Mouse (Mus musculus) lung, embryonic 15.5 days (tissue): Measurements from ENCODE around the gene Sec22c. TPM values are rescaled to one million over a fixed set of nuclear protein-coding genes. Genes with fewer than 3 reads are reported as not detected.

ENCODE experiments used
- ATAC-seq: fragments of 200-750 bp; cut with Nextera tagmentation; 2 replicates; pipeline ENCODE4 v1.8.0; 2017; ENCODE audit warnings: moderate number of reproducible peaks, borderline replicate concordance; ENCODE audit not compliant: low FRiP score, low TSS enrichment; ENCODE audit errors: extremely low read depth
- H3K27ac ChIP-seq: fragments of 300-500 bp; sonication (generic); 2 replicates; pipeline ENCODE4 v1.5.1; 2015; ENCODE audit warnings: moderate library complexity, mild to moderate bottlenecking, inconsistent platforms
- H3K27me3 ChIP-seq: fragments of 300-500 bp; sonication (generic); 2 replicates; pipeline ENCODE4 v1.6.1; 2015; ENCODE audit warnings: inconsistent platforms
- H3K36me3 ChIP-seq: fragments of 300-500 bp; sonication (generic); 2 replicates; pipeline ENCODE4 v1.6.1; 2015; ENCODE audit warnings: inconsistent platforms
- H3K4me1 ChIP-seq: fragments of 300-500 bp; sonication (generic); 2 replicates; pipeline ENCODE4 v1.6.1; 2015; ENCODE audit warnings: inconsistent platforms
- H3K4me2 ChIP-seq: fragments of 300-500 bp; sonication (generic); 2 replicates; pipeline ENCODE4 v1.6.1; 2015; ENCODE audit warnings: inconsistent platforms, mild to moderate bottlenecking, moderate library complexity
- H3K4me3 ChIP-seq: fragments of 300-500 bp; sonication (generic); 2 replicates; pipeline ENCODE4 v1.5.1; 2015; ENCODE audit warnings: mild to moderate bottlenecking, inconsistent platforms
- H3K9ac ChIP-seq: fragments of 300-500 bp; sonication (generic); 2 replicates; pipeline ENCODE4 v1.6.1; 2015; ENCODE audit warnings: inconsistent platforms
- H3K9me3 ChIP-seq: fragments of 300-500 bp; sonication (generic); 2 replicates; pipeline ENCODE4 v1.6.1; 2016; ENCODE audit warnings: inconsistent platforms
- WGBS: fragments of 180-500 bp; shearing (Covaris S2); methylation state at CpG from one replicate; pipeline ENCODE4 v1.1.7; 2015; 5-methylcytosine and 5-hydroxymethylcytosine counted together
- polyA plus RNA-seq: library from polyadenylated mRNA; unstranded; fragments of >200 nt; fragmentation: Nextera tagmentation; extraction: Ambion mirVana; gene quantifications from 2 replicates; pipeline ENCODE4 v1.2.1, GENCODE M21; 2015

The Sec22c gene
- polyA plus RNA-seq, 1 experiment from 2014 or later: 10.3 TPM

DNA sequence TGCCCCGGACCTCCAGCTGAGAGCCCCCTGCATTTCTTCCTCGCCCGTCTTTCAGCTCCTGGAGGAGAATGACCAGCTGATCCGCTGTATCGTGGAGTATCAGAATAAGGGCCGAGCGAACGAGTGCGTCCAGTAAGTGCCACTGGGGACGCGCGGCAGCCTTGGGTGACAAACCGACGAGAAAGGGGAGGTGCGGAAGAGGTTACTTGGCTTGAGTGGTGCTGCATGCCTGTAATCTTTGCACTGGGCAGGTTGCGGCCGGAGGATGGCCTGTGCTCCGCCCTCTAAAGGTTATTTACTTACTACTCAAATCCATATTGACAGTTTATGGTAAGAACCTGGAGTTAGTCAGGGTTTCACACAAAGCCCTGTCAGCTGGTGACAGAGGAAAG is 5.3 kb upstream of the Sec22c start:
- ATAC-seq: peak; percentile 19; the same call in 1 of the 2 replicates
- Histone ChIP-seq H3K9ac (peak overlapping the region; percentile 91), H3K27ac (peak overlapping the region; percentile 94), H3K9me3 (no peaks in the 10 kb centered on the region), H3K4me2 (peak overlapping the region; percentile 61), H3K36me3 (peaks cover 13% of the 10 kb centered on the region; the same call in 1 of the 2 replicates), H3K27me3 (no peaks in the 10 kb centered on the region), H3K4me3 (peak overlapping the region; percentile 84), H3K4me1 (peaks cover 20% of the 10 kb centered on the region)
- WGBS: 0% methylated on average over 18 of the region's 18 CpGs

DNA sequence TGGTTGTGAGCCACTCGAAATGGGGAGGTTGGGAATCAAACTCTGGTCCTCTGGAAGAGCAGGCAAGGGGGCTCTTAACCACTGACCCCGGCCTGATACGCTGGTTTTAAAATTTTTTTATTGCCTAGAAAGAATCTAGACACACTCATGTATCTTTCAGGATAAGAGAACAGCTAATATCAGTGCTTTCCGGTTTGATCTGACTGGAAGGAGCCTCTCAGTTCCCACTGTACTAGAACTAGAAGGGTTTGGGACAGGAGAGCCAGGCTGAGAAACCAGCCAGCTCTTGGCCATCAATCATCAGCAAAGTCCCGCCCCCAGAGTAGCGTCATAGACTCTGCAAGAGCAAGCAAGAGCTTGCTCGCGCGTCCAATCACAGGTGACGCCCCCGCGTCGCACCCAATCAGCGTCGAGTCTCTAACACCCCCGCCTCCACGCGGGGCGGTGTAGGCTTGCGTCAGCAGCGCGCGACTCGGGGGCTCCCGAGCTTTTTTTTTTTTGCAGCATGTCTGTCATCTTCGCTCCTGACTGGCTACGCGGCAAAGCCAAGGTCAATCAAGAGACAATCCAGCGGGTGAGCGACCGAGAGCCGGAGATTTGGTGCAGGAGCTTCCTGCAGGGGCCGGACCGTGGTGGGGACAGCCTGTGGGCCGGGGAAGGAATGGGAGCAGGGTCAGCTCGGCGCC is 4.8 kb upstream of the Sec22c start, which contains the start of gene Ss18l2:
TSS of gene Ss18l2 (plus strand) at position 432 of the 686 bp plus-strand sequence.
- Histone ChIP-seq H3K9me3 (no peaks in the 10 kb centered on the region), H3K4me3 (peak within 1 kb of the TSS; percentile 84), H3K27me3 (no peaks in the 10 kb centered on the region), H3K36me3 (peaks cover 13% of the 10 kb centered on the region; the same call in 1 of the 2 replicates), H3K4me2 (peak within 1 kb of the TSS; percentile 61), H3K27ac (peak within 1 kb of the TSS; percentile 94), H3K4me1 (peaks cover 26% of the 10 kb centered on the region), H3K9ac (peak within 1 kb of the TSS; percentile 91)
- WGBS: 3% methylated on average over 37 of the region's 37 CpGs
- ATAC-seq: peak; percentile 99

DNA sequence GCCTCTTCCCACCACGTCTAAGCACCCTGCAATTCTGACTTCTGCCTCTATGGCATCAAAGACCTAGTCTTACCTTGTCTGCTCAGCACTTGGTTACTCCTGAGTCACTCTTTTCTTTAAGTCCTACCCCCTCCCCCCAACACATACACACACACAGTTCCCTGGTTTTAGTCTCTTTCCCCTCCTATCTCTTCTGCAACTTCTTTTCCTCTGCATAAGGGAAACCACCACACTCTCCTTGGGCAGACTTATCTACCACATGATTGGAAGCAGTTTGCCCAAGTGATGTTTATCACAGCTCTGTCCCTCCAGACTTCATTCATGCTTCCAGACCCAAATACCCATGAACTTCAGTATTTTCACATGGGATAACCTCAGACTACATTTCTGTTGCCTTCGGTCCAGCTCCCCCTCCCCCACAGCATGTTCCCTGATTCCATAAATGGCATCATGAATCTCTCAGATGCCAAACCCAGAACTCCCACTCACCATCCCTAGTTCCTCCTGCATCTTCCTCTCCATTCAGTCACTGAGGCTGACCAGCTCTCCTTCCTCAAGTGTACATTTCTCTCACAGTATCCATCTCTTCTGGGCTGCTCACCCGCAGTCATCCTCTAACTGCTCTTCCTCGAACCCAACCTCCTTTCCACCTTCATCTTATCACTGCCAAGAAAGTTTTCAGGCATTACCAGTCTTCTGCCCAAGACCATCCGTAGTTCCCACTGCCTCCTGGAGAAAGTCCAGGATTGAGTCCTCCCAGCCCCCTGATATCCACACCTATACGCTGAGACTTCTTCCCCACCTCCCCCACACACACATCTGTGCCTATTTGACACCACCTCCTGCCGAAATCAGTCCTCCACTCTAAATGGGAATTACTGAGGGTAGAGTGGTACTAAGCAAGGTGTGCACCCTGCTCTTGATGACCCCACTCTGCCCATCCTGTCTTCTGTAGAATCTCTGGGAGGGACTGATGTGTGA is 3.5 kb upstream of the Sec22c start:
- H3K4me1 ChIP-seq: peaks cover 33% of the 10 kb centered on the region
- H3K27me3 ChIP-seq: no peaks in the 10 kb centered on the region
- H3K9me3 ChIP-seq: no peaks in the 10 kb centered on the region
- H3K4me2 ChIP-seq: no peak overlapping the region
- H3K27ac ChIP-seq: no peak overlapping the region
- WGBS: 67% methylated on average over 7 of the region's 7 CpGs
- H3K36me3 ChIP-seq: peaks cover 13% of the 10 kb centered on the region; the same call in 1 of the 2 replicates
- ATAC-seq: no peak
- no peak overlapping the region for H3K9ac ChIP-seq
- H3K4me3 ChIP-seq: no peak overlapping the region

DNA sequence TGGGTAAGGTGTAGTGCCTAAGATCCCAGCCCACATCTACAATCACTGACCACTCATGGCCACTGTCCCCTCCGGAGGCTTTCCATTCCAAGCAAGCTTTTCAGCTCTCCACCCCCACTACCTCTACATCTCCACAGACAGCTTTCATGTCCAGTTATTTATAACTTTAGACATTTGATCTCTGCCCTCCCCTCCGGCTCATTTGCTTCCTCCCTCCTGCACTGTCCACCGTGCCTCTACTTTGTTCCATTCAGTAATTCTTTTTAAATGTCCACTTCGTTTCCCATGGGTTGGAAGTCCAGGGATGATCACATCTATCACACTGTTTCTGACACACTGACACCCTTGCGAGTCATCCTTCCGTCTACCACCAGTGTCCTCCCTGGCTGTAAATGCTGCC is 2.5 kb upstream of the Sec22c start:
- ATAC-seq: no peak
- H3K4me3 ChIP-seq: no peak overlapping the region
- no peak overlapping the region for H3K27ac ChIP-seq
- no peak overlapping the region for H3K4me2 ChIP-seq
- H3K36me3 ChIP-seq: peaks cover 4% of the 10 kb centered on the region; the same call in 1 of the 2 replicates
- WGBS: 54% methylated on average over 6 of the region's 6 CpGs
- peaks cover 33% of the 10 kb centered on the region for H3K4me1 ChIP-seq
- H3K9me3 ChIP-seq: no peaks in the 10 kb centered on the region
- H3K27me3 ChIP-seq: no peaks in the 10 kb centered on the region
- no peak overlapping the region for H3K9ac ChIP-seq

DNA sequence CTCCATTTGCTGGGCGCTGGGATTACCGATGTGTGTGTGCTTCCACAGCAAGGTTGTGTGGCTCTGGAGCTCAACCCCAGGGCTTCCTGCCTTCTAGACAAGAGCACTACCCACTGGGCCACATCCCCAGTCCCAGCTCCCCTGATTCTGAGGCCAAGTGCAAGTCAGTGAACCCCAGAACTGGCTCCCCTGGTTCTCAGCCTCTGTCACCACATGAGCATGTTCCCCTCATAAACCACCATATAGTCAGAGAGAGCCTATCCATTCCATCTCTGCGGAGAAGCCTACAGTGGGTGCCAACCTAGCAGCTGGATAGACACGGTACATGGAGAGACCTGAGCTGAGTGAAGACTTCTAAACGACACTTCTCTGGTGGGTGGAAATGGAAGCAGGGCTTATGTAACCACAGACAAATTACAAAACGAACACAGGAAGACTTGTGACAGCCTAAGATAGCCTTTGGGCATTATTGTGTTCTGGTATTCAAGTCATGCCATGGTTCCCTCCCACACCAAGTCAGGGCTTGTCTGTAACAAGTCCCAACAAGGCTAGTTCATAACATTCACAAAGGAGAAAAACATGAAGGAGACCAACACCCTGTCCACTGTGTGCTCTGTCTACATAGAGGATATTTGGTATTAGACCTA is 862 bp upstream of the Sec22c start:
- Histone ChIP-seq H3K9ac (no peak overlapping the region), H3K27ac (no peak overlapping the region), H3K4me2 (no peak overlapping the region), H3K27me3 (no peaks in the 10 kb centered on the region), H3K4me3 (no peak overlapping the region), H3K4me1 (peaks cover 24% of the 10 kb centered on the region), H3K36me3 (no peaks in the 10 kb centered on the region), H3K9me3 (no peaks in the 10 kb centered on the region)
- ATAC-seq: no peak
- WGBS: 77% methylated on average over 6 of the region's 6 CpGs

DNA sequence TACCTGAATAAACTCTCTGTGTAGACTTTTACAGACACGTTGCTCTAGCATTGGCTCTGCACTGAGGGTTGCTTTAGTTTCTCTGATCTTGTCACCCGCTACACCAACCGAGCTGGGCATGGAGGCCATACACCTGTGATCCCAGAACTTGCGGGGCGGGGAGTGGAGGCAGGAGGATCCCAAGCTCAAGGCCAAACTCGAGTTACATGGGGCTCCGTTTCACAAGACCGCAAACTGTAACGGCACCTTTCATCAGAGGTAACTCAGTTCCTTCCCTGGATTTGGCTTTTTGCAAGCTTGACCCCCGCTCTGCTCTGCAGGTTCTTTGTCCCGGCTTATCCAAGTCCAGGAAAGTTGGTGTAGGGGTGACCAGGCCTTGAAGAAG is 1.0 kb downstream of the Sec22c start:
- H3K9ac ChIP-seq: peak overlapping the region; percentile 65
- H3K27ac ChIP-seq: 0 out of 2 replicates have a peak overlapping the region, but pooled peaks have one; percentile 82
- ATAC-seq: no peak
- H3K4me1 ChIP-seq: peaks cover 16% of the 10 kb centered on the region
- no peaks in the 10 kb centered on the region for H3K27me3 ChIP-seq
- H3K9me3 ChIP-seq: no peaks in the 10 kb centered on the region
- H3K36me3 ChIP-seq: no peaks in the 10 kb centered on the region
- H3K4me2 ChIP-seq: peak overlapping the region; percentile 95
- H3K4me3 ChIP-seq: peak overlapping the region; percentile 99
- WGBS: 30% methylated on average over 11 of the region's 11 CpGs

DNA sequence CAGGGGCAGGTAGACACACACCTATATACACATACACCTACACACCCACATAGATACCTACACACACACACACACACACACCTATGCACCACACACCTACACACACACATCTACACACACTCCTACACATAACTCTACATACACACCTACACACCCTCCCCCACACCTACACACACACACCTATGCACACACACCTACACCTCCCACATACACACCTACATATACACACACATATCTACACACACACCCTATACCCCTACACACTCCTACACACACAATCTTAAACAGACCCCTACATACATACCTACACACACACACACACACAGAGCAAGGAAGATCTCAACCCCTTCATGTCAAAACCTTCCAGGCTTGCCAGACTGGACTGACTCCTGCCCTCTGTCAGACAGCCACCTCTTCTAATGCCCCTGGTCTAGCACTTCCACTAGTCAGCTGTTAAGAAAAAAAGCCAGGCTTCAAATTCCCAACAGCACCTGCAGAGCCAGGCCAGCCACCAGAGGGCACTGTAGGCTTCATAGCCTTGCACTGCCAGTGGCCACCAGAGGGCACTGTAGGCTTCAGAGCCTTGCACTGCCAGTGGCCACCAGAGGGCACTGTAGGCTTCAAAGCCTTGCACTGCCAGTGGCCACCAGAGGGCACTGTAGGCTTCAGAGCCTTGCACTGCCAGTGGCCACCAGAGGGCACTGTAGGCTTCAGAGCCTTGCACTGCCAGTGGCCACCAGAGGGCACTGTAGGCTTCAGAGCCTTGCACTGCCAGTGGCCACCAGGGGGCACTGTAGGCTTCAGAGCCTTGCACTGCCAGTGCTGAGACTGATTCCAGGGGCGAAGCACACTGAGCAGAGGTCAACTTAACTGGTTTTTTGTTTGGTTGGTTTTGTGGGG is 7.9 kb downstream of the Sec22c start:
- Histone ChIP-seq H3K4me3 (no peak overlapping the region), H3K4me2 (no peak overlapping the region), H3K27me3 (no peaks in the 10 kb centered on the region), H3K9ac (no peak overlapping the region), H3K4me1 (no peaks in the 10 kb centered on the region), H3K27ac (peak overlapping the region; percentile 20; the same call in 1 of the 2 replicates), H3K36me3 (peaks cover 4% of the 10 kb centered on the region; the same call in 1 of the 2 replicates), H3K9me3 (no peaks in the 10 kb centered on the region)
- ATAC-seq: peak; percentile 64
- 95% methylated on average over 1 of the region's 1 CpGs for WGBS

DNA sequence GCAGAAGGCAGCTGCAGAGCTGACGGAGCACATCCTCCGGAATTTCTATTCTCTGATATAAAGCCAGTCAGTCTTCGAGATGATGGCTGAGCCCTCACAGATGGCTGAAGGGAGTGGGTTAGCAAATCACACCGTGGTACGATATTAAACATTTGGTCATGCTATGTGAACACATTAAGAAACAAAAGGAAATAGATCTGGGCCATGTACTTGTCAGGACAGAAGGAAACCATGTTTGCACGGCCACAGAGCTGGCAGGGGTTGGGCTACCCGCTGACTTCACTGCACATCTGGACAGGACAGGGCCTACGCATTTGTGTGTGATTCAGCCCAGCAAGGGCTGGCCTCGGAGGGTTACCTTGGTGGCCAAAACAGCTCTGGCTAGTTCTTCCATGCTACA is 8.7 kb downstream of the Sec22c start:
- Histone ChIP-seq H3K4me1 (no peaks in the 10 kb centered on the region), H3K4me3 (no peak overlapping the region), H3K36me3 (peaks cover 5% of the 10 kb centered on the region; the same call in 1 of the 2 replicates), H3K4me2 (no peak overlapping the region), H3K27me3 (no peaks in the 10 kb centered on the region), H3K27ac (peak overlapping the region; percentile 20; the same call in 1 of the 2 replicates), H3K9ac (no peak overlapping the region), H3K9me3 (no peaks in the 10 kb centered on the region)
- peak; percentile 51; the same call in 1 of the 2 replicates for ATAC-seq
- 76% methylated on average over 9 of the region's 9 CpGs for WGBS

DNA sequence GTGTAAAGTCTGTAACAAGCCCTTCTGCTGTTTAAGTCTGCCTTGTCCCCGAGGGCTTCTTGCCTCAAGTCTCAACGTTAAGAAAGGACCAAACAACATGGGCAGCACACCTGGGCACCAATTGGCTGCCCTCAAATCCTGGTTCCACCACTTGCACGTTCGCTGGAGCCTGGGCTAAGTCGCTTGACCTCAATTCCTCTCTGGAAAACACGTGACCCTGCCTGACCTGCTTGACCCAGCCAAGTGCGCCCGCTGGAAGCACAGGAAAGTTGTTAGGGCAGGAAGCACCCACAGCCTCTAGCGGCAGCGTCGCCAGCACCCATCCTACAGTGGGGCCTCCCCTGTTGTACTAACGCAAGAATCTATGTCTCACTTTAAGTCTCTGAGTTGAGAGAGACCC is 10.6 kb downstream of the Sec22c start:
- no peak for ATAC-seq

DNA sequence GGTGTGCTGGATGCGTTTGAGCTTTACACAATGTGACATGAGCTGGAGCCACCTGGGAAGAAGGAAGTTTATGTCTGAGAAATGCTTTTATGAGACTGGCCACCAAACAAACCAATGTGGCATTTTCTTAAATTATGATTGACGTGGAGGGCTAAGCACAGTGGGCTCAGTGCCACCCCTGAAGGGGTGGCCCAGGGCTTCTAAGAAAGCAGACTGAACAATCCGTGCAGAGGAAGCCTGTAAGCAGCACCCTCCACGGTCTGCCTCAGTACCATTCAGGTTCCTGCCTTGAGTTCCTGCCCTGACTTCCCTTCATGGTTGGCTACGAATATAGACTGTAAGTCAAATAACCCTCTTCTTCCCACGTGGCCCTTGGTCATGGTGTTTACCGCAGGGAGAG is 14.6 kb downstream of the Sec22c start:
- WGBS: 84% methylated on average over 7 of the region's 7 CpGs
- H3K27ac ChIP-seq: no peak overlapping the region

More for the DNA sequence above, 10.6 kb downstream of the Sec22c start:
- no peaks in the 10 kb centered on the region for H3K27me3 ChIP-seq
- H3K4me3 ChIP-seq: no peak overlapping the region
- no peak overlapping the region for H3K9ac ChIP-seq
- 0 out of 2 replicates have a peak, but pooled peaks cover 3% of the 10 kb centered on the region for H3K4me1 ChIP-seq
- no peak overlapping the region for H3K4me2 ChIP-seq
- H3K27ac ChIP-seq: no peak overlapping the region
- H3K36me3 ChIP-seq: peaks cover 5% of the 10 kb centered on the region; the same call in 1 of the 2 replicates
- no peaks in the 10 kb centered on the region for H3K9me3 ChIP-seq
- WGBS: 62% methylated on average over 12 of the region's 12 CpGs

More for the DNA sequence above, 14.6 kb downstream of the Sec22c start:
- Histone ChIP-seq H3K4me1 (0 out of 2 replicates have a peak, but pooled peaks cover 3% of the 10 kb centered on the region), H3K4me2 (no peak overlapping the region), H3K9ac (no peak overlapping the region), H3K27me3 (no peaks in the 10 kb centered on the region), H3K9me3 (no peaks in the 10 kb centered on the region), H3K4me3 (no peak overlapping the region), H3K36me3 (peaks cover 14% of the 10 kb centered on the region; the same call in 1 of the 2 replicates)
- ATAC-seq: no peak
